Mouse (Mus musculus): ENCODE measurements at regions not wholly inside any gene's neighbourhood (a gene's known extent, or its start where the extent isn't known, plus 50 kb on each side); places are given as distances from the start of the nearest gene placed in this dataset.

GRCm38 (mm10) chr15:11524337-11525106 lies 125.1 kb upstream of the Tars start:
- Histone ChIP-seq H3K9me3 (ENCODE audit: control insufficient read depth, low read length) (no peaks in the 10 kb centered on the region), H3K4me3 (replicated peaks; ENCODE audit: low read length) (no peak overlapping the region), H3K4me1 (replicated peaks; ENCODE audit: control insufficient read depth, insufficient read depth, low read length) (no peaks in the 10 kb centered on the region), H3K27me3 (replicated peaks; ENCODE audit: control insufficient read depth, insufficient read depth, low read length) (no peaks in the 10 kb centered on the region), H3K36me3 (ENCODE audit: control insufficient read depth, insufficient read depth) (no peaks in the 10 kb centered on the region), H3K4me2 (ENCODE audit: low read length) (no peak overlapping the region), H3K9ac (replicated peaks; ENCODE audit: low read depth, low read length) (no peak overlapping the region), H3K27ac (ENCODE audit: low read length) (no peak overlapping the region)
- WGBS: 93% methylated on average over 5 of the region's 5 CpGs
- ATAC-seq: no peak

DNA sequence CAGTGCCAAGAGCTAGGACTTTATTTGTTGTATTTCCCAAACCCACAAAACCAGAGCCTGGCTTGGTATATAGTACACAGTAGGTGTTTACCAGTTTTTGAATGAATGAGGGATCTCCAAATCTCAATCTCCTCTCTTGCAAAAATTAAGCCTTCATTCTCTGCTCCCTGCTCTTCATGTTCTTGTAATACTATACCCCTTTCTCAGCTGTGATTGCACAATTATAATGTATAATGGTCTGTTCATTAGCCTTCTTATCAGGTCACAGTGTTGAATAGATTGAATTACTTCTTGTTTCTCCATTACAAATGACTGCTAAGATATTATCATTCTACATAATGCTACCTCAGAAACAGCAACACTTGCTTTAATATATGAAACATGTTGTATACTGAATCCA lies 119.1 kb upstream of the Tars start:
- Histone ChIP-seq H3K9ac (replicated peaks; ENCODE audit: low read depth, low read length) (no peak overlapping the region), H3K27me3 (replicated peaks; ENCODE audit: control insufficient read depth, insufficient read depth, low read length) (no peaks in the 10 kb centered on the region), H3K4me2 (ENCODE audit: low read length) (no peak overlapping the region), H3K9me3 (ENCODE audit: control insufficient read depth, low read length) (no peaks in the 10 kb centered on the region), H3K36me3 (ENCODE audit: control insufficient read depth, insufficient read depth) (no peaks in the 10 kb centered on the region), H3K4me3 (replicated peaks; ENCODE audit: low read length) (no peak overlapping the region), H3K27ac (ENCODE audit: low read length) (no peak overlapping the region), H3K4me1 (replicated peaks; ENCODE audit: control insufficient read depth, insufficient read depth, low read length) (no peaks in the 10 kb centered on the region)
- ATAC-seq: no peak

GRCm38 (mm10) chr15:11517892-11518291 lies 118.4 kb upstream of the Tars start:
- Histone ChIP-seq H3K36me3 (ENCODE audit: control insufficient read depth, insufficient read depth) (no peaks in the 10 kb centered on the region), H3K27me3 (replicated peaks; ENCODE audit: control insufficient read depth, insufficient read depth, low read length) (no peaks in the 10 kb centered on the region), H3K4me3 (replicated peaks; ENCODE audit: low read length) (no peak overlapping the region), H3K4me2 (ENCODE audit: low read length) (no peak overlapping the region), H3K27ac (ENCODE audit: low read length) (no peak overlapping the region), H3K9ac (replicated peaks; ENCODE audit: low read depth, low read length) (no peak overlapping the region), H3K9me3 (ENCODE audit: control insufficient read depth, low read length) (no peaks in the 10 kb centered on the region), H3K4me1 (replicated peaks; ENCODE audit: control insufficient read depth, insufficient read depth, low read length) (no peaks in the 10 kb centered on the region)
- no peak for ATAC-seq
- WGBS: 72% methylated on average over 3 of the region's 3 CpGs

GRCm38 (mm10) chr15:11505076-11505639 lies 105.7 kb upstream of the Tars start:
- no peak overlapping the region for H3K4me2 ChIP-seq (ENCODE audit: low read length)
- H3K9me3 ChIP-seq (ENCODE audit: control insufficient read depth, low read length): no peaks in the 10 kb centered on the region
- no peak overlapping the region for H3K27ac ChIP-seq (ENCODE audit: low read length)
- no peaks in the 10 kb centered on the region for H3K36me3 ChIP-seq (ENCODE audit: control insufficient read depth, insufficient read depth)
- 81% methylated on average over 4 of the region's 4 CpGs for WGBS
- H3K4me3 ChIP-seq (replicated peaks; ENCODE audit: low read length): no peak overlapping the region
- no peaks in the 10 kb centered on the region for H3K27me3 ChIP-seq (replicated peaks; ENCODE audit: control insufficient read depth, insufficient read depth, low read length)
- ATAC-seq: no peak
- no peak overlapping the region for H3K9ac ChIP-seq (replicated peaks; ENCODE audit: low read depth, low read length)
- H3K4me1 ChIP-seq (replicated peaks; ENCODE audit: control insufficient read depth, insufficient read depth, low read length): no peaks in the 10 kb centered on the region

DNA sequence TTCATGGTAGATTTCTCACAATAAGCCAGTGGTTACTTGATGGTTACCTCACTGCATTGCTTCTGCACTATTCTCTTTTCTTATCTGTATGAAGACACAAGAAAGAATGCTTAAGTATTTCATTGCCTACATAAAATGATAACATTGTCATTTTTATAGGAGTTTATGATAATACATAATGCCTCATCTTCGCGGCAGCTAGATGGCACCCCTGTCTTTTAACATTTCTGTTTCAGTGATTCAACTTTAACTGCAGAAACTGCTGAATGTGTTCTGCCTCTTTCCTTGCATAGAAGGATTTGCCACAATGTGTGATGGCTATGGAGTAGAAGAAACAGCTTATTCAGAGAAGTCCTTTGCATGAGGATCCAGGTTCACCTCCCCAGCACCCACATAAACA lies 97.0 kb upstream of the Tars start:
- WGBS: 88% methylated on average over 2 of the region's 2 CpGs
- Histone ChIP-seq H3K27ac (ENCODE audit: low read length) (no peak overlapping the region), H3K9ac (replicated peaks; ENCODE audit: low read depth, low read length) (no peak overlapping the region), H3K27me3 (replicated peaks; ENCODE audit: control insufficient read depth, insufficient read depth, low read length) (no peaks in the 10 kb centered on the region), H3K9me3 (ENCODE audit: control insufficient read depth, low read length) (peaks cover 2% of the 10 kb centered on the region; the same call in 1 of the 2 replicates), H3K4me2 (ENCODE audit: low read length) (no peak overlapping the region), H3K36me3 (ENCODE audit: control insufficient read depth, insufficient read depth) (no peaks in the 10 kb centered on the region), H3K4me3 (replicated peaks; ENCODE audit: low read length) (no peak overlapping the region), H3K4me1 (replicated peaks; ENCODE audit: control insufficient read depth, insufficient read depth, low read length) (no peaks in the 10 kb centered on the region)
- no peak for ATAC-seq

GRCm38 (mm10) chr15:11489116-11489515 lies 89.7 kb upstream of the Tars start:
- Histone ChIP-seq H3K4me1 (replicated peaks; ENCODE audit: control insufficient read depth, insufficient read depth, low read length) (no peaks in the 10 kb centered on the region), H3K4me2 (ENCODE audit: low read length) (no peak overlapping the region), H3K27me3 (replicated peaks; ENCODE audit: control insufficient read depth, insufficient read depth, low read length) (no peaks in the 10 kb centered on the region), H3K27ac (ENCODE audit: low read length) (no peak overlapping the region), H3K4me3 (replicated peaks; ENCODE audit: low read length) (no peak overlapping the region), H3K9me3 (ENCODE audit: control insufficient read depth, low read length) (peaks cover 2% of the 10 kb centered on the region; the same call in 1 of the 2 replicates), H3K36me3 (ENCODE audit: control insufficient read depth, insufficient read depth) (no peaks in the 10 kb centered on the region), H3K9ac (replicated peaks; ENCODE audit: low read depth, low read length) (no peak overlapping the region)
- 95% methylated on average over 3 of the region's 3 CpGs for WGBS
- no peak for ATAC-seq

- 77% methylated on average over 5 of the region's 5 CpGs for WGBS
- Histone ChIP-seq H3K4me1 (replicated peaks; ENCODE audit: control insufficient read depth, insufficient read depth, low read length) (no peaks in the 10 kb centered on the region), H3K27ac (ENCODE audit: low read length) (no peak overlapping the region), H3K4me3 (replicated peaks; ENCODE audit: low read length) (no peak overlapping the region), H3K36me3 (ENCODE audit: control insufficient read depth, insufficient read depth) (no peaks in the 10 kb centered on the region), H3K27me3 (replicated peaks; ENCODE audit: control insufficient read depth, insufficient read depth, low read length) (no peaks in the 10 kb centered on the region), H3K4me2 (ENCODE audit: low read length) (no peak overlapping the region), H3K9ac (replicated peaks; ENCODE audit: low read depth, low read length) (no peak overlapping the region), H3K9me3 (ENCODE audit: control insufficient read depth, low read length) (no peaks in the 10 kb centered on the region)
- no peak for ATAC-seq
Measured at GRCm38 (mm10) chr15:11487268-11487783, 87.9 kb upstream of the Tars start.

DNA sequence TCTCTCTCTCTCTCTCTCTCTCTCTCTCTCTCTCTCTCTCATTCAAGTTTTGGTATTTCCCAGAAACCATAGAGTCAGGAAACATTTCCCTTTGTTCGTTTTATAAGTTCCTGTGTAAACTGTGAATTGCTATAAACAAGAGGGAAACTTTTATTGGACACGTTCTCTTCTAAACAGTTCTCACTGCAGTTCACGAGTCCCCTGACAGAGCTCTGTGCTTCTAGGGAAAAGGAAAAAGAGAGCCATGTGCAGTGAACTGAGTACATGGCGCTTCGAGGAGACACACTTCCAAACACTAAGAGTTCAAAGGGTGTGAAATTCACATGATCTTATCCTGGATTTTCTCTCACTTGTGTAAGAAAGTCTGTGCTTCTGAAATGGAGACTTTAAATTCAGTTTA lies 84.5 kb upstream of the Tars start:
- ATAC-seq: no peak

GRCm38 (mm10) chr15:11479166-11479944 lies 79.9 kb upstream of the Tars start:
- Histone ChIP-seq H3K4me2 (ENCODE audit: low read length) (no peak overlapping the region), H3K27ac (ENCODE audit: low read length) (no peak overlapping the region), H3K9ac (replicated peaks; ENCODE audit: low read depth, low read length) (no peak overlapping the region), H3K36me3 (ENCODE audit: control insufficient read depth, insufficient read depth) (no peaks in the 10 kb centered on the region), H3K9me3 (ENCODE audit: control insufficient read depth, low read length) (no peaks in the 10 kb centered on the region), H3K4me3 (replicated peaks; ENCODE audit: low read length) (no peak overlapping the region), H3K4me1 (replicated peaks; ENCODE audit: control insufficient read depth, insufficient read depth, low read length) (no peaks in the 10 kb centered on the region), H3K27me3 (replicated peaks; ENCODE audit: control insufficient read depth, insufficient read depth, low read length) (no peaks in the 10 kb centered on the region)
- peak; percentile 71 for ATAC-seq
- WGBS: 57% methylated on average over 14 of the region's 14 CpGs

More for the DNA sequence above, 84.5 kb upstream of the Tars start:
- Histone ChIP-seq H3K27me3 (replicated peaks; ENCODE audit: control insufficient read depth, insufficient read depth, low read length) (no peaks in the 10 kb centered on the region), H3K9me3 (ENCODE audit: control insufficient read depth, low read length) (no peaks in the 10 kb centered on the region), H3K27ac (ENCODE audit: low read length) (no peak overlapping the region), H3K9ac (replicated peaks; ENCODE audit: low read depth, low read length) (no peak overlapping the region), H3K4me2 (ENCODE audit: low read length) (no peak overlapping the region), H3K36me3 (ENCODE audit: control insufficient read depth, insufficient read depth) (no peaks in the 10 kb centered on the region), H3K4me1 (replicated peaks; ENCODE audit: control insufficient read depth, insufficient read depth, low read length) (no peaks in the 10 kb centered on the region), H3K4me3 (replicated peaks; ENCODE audit: low read length) (no peak overlapping the region)
- 79% methylated on average over 5 of the region's 5 CpGs for WGBS

Data from forebrain, embryonic 16.5 days (tissue).